Mouse (Mus musculus): ENCODE results near the gene Jak2. TPM values are rescaled to one million over a fixed set of nuclear protein-coding genes. Genes with fewer than 3 reads are reported as not detected.

The Jak2 gene
- polyA plus RNA-seq (2014; fragmentation: Nextera tagmentation; extraction: Ambion mirVana): 12.3 and 14.9 TPM in 2 replicates

DNA sequence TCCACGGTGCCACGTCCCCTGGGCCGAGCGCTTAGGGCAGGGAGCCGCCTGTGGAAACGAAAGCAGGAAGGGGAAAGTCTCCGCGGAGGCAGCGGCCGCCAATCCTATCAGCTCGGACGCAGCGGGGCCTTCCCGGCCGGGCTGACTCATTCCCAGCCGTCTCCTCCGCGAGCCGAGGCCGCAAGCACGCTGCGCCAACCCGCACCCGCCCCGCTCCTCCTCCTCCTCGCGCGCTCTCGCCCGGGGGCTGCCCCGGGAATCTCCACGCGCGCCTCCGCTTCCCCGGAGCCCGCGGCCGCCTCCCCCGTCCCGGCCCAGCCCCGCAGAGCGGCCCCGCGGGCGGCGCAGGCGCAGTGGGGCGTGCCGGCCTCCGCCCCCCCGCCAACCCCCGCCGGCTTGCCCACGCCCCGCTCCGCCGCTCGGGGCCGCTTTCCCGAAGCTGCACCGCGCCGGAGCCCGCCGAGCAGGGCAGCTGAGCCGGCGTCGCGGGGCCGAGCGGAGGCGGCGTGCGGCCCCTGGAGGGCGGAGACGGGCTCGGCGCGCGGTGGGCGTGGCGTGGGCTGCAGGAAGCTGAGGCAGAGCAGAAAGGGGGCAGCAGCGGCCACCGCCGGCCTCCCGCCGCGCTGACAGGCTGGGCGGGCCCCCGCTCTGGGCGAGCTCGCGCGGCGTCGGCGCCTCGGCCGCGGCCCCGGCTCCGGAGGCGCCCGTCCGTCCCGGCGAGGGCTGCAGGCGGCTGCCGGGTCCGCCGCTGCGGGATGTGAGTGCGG lies at the start of gene Jak2:
TSS of gene Jak2 (plus strand) at position 638 of the 767 bp plus-strand sequence.
- DNase-seq (ENCODE audit: low spot score): peak; percentile 93
- H3K36me3 ChIP-seq (replicated peaks; ENCODE audit: control insufficient read depth, insufficient read depth, low read depth, low read length): no peaks in the 10 kb centered on the region
- H3K4me1 ChIP-seq (ENCODE audit: control insufficient read depth, insufficient read depth, low read length): no peaks in the 10 kb centered on the region
- peak within 1 kb of the TSS; percentile 87 for H3K4me2 ChIP-seq (ENCODE audit: low read depth, low read length)
- WGBS: under 1% methylated on average over 50 of the region's 114 CpGs
- H3K27me3 ChIP-seq (ENCODE audit: control insufficient read depth, insufficient read depth, low read length): no peaks in the 10 kb centered on the region
- peak; percentile 93 for ATAC-seq (replicated peaks; ENCODE audit: insufficient number of reproducible peaks, low FRiP score, low TSS enrichment, low read depth)
- H3K27ac ChIP-seq (replicated peaks; ENCODE audit: low read depth, low read length): peak within 1 kb of the TSS; percentile 95
- no peaks in the 10 kb centered on the region for H3K9me3 ChIP-seq (replicated peaks; ENCODE audit: control insufficient read depth, low read length)
- peak within 1 kb of the TSS; percentile 89 for H3K4me3 ChIP-seq (ENCODE audit: low read depth, low read length)
- H3K9ac ChIP-seq (replicated peaks; ENCODE audit: low read length): peak within 1 kb of the TSS; percentile 88

DNA sequence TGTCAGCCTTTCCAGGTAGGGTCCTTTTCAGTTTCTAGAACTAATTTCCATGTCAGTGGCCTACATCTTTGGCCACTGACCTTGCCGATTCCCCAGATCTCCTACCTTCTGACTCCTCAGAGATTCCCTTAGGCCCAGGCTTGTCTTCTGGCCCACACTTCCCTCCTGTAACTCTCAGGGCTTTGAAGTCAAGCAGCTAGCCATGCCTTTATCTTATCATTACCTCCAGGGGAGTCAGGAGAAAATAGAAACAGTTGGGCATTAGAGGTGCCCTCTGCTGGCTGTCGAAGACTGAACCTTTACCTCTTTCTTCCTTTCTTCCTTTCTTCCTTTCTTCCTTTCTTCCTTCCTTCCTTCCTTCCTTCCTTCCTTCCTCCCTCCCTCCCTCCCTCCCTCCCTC lies 48.3 kb upstream of the Jak2 start:
- H3K9ac ChIP-seq (replicated peaks; ENCODE audit: low read length): no peak overlapping the region
- no peak overlapping the region for H3K4me3 ChIP-seq (ENCODE audit: low read depth, low read length)
- 69% methylated on average over 2 of the region's 2 CpGs for WGBS
- H3K9me3 ChIP-seq (replicated peaks; ENCODE audit: control insufficient read depth, low read length): no peaks in the 10 kb centered on the region
- no peak overlapping the region for H3K27ac ChIP-seq (replicated peaks; ENCODE audit: low read depth, low read length)
- no peaks in the 10 kb centered on the region for H3K36me3 ChIP-seq (replicated peaks; ENCODE audit: control insufficient read depth, insufficient read depth, low read depth, low read length)
- ATAC-seq (replicated peaks; ENCODE audit: insufficient number of reproducible peaks, low FRiP score, low TSS enrichment, low read depth) (no peak), DNase-seq (ENCODE audit: low spot score) (no peak)
- H3K4me1 ChIP-seq (ENCODE audit: control insufficient read depth, insufficient read depth, low read length): no peaks in the 10 kb centered on the region
- no peak overlapping the region for H3K4me2 ChIP-seq (ENCODE audit: low read depth, low read length)
- H3K27me3 ChIP-seq (ENCODE audit: control insufficient read depth, insufficient read depth, low read length): no peaks in the 10 kb centered on the region

DNA sequence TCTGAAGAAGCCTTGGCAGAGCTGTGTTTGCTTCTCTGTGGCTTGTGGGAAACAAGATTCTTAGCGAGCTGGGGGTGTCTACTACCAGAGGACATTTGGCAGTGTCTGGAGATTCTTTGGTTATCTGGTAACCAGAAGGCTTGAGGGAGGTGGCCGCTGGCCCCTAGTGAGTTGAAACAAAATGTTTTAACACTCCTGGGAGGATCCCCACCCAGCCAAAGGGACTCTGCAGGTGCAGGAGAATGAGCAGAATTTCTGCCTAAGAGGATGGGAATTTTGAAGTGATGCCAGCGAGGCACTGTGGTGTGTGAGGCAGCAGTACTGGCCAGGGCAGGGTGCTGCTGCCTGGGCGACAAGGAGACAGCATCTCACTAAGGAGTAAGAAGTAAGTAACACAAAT lies 47.0 kb upstream of the Jak2 start:
- no peaks in the 10 kb centered on the region for H3K4me1 ChIP-seq (ENCODE audit: control insufficient read depth, insufficient read depth, low read length)
- no peak overlapping the region for H3K9ac ChIP-seq (replicated peaks; ENCODE audit: low read length)
- no peak for DNase-seq (ENCODE audit: low spot score)
- H3K27ac ChIP-seq (replicated peaks; ENCODE audit: low read depth, low read length): no peak overlapping the region
- ATAC-seq (replicated peaks; ENCODE audit: insufficient number of reproducible peaks, low FRiP score, low TSS enrichment, low read depth): no peak
- no peak overlapping the region for H3K4me2 ChIP-seq (ENCODE audit: low read depth, low read length)
- no peak overlapping the region for H3K4me3 ChIP-seq (ENCODE audit: low read depth, low read length)
- H3K27me3 ChIP-seq (ENCODE audit: control insufficient read depth, insufficient read depth, low read length): no peaks in the 10 kb centered on the region
- no peaks in the 10 kb centered on the region for H3K9me3 ChIP-seq (replicated peaks; ENCODE audit: control insufficient read depth, low read length)
- H3K36me3 ChIP-seq (replicated peaks; ENCODE audit: control insufficient read depth, insufficient read depth, low read depth, low read length): no peaks in the 10 kb centered on the region
- WGBS: 72% methylated on average over 4 of the region's 4 CpGs

DNA sequence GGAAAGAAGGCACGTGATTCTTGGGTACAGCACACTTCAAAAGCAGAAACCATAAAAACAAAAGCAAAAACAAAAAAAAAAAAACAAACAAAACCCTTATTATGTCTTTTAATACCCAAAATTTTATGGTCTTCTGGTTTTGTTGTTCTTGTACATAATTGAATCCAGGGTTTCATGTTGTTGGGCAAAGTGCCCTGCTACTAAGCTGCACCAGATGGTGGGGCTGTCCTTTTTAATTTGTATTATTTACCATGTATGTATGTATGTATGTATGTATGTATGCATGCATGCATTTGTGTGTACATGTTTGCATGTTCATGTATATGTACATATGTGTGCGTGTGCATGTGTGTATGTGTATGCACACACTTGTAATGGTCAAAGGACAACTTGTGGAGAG lies 46.4 kb upstream of the Jak2 start:
- Histone ChIP-seq H3K27ac (replicated peaks; ENCODE audit: low read depth, low read length) (no peak overlapping the region), H3K4me2 (ENCODE audit: low read depth, low read length) (no peak overlapping the region), H3K27me3 (ENCODE audit: control insufficient read depth, insufficient read depth, low read length) (no peaks in the 10 kb centered on the region), H3K4me1 (ENCODE audit: control insufficient read depth, insufficient read depth, low read length) (no peaks in the 10 kb centered on the region), H3K9ac (replicated peaks; ENCODE audit: low read length) (no peak overlapping the region), H3K9me3 (replicated peaks; ENCODE audit: control insufficient read depth, low read length) (no peaks in the 10 kb centered on the region), H3K36me3 (replicated peaks; ENCODE audit: control insufficient read depth, insufficient read depth, low read depth, low read length) (no peaks in the 10 kb centered on the region), H3K4me3 (ENCODE audit: low read depth, low read length) (no peak overlapping the region)
- WGBS: 78% methylated on average over 2 of the region's 2 CpGs
- DNase-seq (ENCODE audit: low spot score) (peak; percentile 26), ATAC-seq (replicated peaks; ENCODE audit: insufficient number of reproducible peaks, low FRiP score, low TSS enrichment, low read depth) (no peak)

DNA sequence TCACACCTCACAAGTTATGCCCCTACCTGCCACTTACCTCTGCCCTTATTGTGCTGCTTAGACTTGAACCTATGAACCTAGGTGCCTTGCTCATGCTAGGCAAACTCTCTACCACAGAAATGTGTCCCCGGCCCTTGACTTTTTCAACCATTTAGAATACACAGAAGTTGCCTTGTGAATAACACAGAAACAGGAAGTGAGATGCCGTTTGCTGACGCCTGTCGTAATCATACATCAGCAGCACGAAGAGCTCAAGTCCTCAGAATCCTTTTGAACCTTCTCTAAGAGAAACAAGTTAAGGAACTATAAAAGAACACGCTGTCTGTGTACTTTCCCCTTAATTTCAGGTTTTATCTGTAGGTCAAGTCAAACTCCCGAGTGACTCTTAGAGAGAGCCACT lies 41.7 kb upstream of the Jak2 start:
- Histone ChIP-seq H3K36me3 (replicated peaks; ENCODE audit: control insufficient read depth, insufficient read depth, low read depth, low read length) (no peaks in the 10 kb centered on the region), H3K9ac (replicated peaks; ENCODE audit: low read length) (no peak overlapping the region), H3K27ac (replicated peaks; ENCODE audit: low read depth, low read length) (no peak overlapping the region), H3K9me3 (replicated peaks; ENCODE audit: control insufficient read depth, low read length) (no peaks in the 10 kb centered on the region), H3K27me3 (ENCODE audit: control insufficient read depth, insufficient read depth, low read length) (no peaks in the 10 kb centered on the region), H3K4me3 (ENCODE audit: low read depth, low read length) (no peak overlapping the region), H3K4me1 (ENCODE audit: control insufficient read depth, insufficient read depth, low read length) (no peaks in the 10 kb centered on the region), H3K4me2 (ENCODE audit: low read depth, low read length) (no peak overlapping the region)
- no peak for ATAC-seq (replicated peaks; ENCODE audit: insufficient number of reproducible peaks, low FRiP score, low TSS enrichment, low read depth)
- WGBS: 87% methylated on average over 7 of the region's 7 CpGs
- DNase-seq (ENCODE audit: low spot score): no peak

DNA sequence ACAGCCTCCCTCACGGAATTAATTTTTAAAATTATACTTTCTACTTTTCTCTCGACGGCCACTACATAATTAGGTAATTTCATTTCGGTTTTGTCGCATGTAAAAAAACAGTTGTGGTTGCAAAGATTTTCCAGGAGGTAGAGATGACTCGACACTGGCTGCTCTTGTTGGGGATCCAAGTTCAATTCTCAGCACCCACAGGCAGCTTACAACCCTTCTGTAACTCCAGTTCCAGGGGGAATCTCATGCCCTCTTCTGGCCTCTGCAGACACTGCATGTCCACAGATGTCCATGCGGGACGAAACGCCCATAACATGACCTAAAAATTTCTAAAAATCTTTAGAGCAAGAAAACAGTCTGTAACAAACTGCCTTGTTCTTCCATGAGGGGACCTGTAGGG lies 41.3 kb upstream of the Jak2 start:
- Histone ChIP-seq H3K4me2 (ENCODE audit: low read depth, low read length) (no peak overlapping the region), H3K36me3 (replicated peaks; ENCODE audit: control insufficient read depth, insufficient read depth, low read depth, low read length) (no peaks in the 10 kb centered on the region), H3K27me3 (ENCODE audit: control insufficient read depth, insufficient read depth, low read length) (no peaks in the 10 kb centered on the region), H3K4me3 (ENCODE audit: low read depth, low read length) (no peak overlapping the region), H3K9ac (replicated peaks; ENCODE audit: low read length) (no peak overlapping the region), H3K4me1 (ENCODE audit: control insufficient read depth, insufficient read depth, low read length) (no peaks in the 10 kb centered on the region), H3K9me3 (replicated peaks; ENCODE audit: control insufficient read depth, low read length) (no peaks in the 10 kb centered on the region), H3K27ac (replicated peaks; ENCODE audit: low read depth, low read length) (no peak overlapping the region)
- 92% methylated on average over 9 of the region's 9 CpGs for WGBS
- ATAC-seq (replicated peaks; ENCODE audit: insufficient number of reproducible peaks, low FRiP score, low TSS enrichment, low read depth) (no peak), DNase-seq (ENCODE audit: low spot score) (no peak)

DNA sequence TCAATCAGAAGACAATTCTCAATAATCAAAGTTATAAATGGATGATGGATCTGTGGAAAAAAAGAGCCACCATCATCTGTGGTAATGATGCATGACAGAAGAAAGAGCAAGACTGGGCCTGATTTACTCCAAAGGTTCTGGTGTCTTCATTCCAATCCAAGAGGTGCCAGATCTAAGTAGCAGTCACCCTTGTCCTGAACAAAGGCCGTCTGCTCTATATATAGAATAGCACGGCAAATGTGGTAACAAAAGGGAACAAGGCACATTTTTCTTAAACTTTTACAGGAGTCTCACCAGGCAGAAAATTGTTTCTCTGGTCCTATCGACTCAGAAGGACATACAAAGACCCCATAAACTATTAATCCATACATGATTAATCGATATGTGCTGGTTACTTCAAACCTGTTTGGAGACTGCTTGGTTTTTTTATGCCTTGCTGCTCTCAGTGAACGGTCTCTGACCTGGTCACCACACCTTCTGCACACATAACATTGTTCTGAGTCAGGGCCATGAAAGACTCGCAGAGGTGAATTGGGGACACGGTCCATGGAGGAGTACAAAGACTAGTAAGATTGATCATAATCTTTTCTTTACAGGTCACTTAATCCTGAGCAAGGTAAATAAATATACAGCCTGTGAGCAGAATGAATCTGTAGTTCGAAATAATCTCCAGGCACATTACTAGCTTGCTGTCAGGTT lies 35.7 kb upstream of the Jak2 start:
- ATAC-seq (replicated peaks; ENCODE audit: insufficient number of reproducible peaks, low FRiP score, low TSS enrichment, low read depth) (no peak), DNase-seq (ENCODE audit: low spot score) (no peak)
- H3K27ac ChIP-seq (replicated peaks; ENCODE audit: low read depth, low read length): no peak overlapping the region
- no peak overlapping the region for H3K4me3 ChIP-seq (ENCODE audit: low read depth, low read length)
- H3K9me3 ChIP-seq (replicated peaks; ENCODE audit: control insufficient read depth, low read length): no peaks in the 10 kb centered on the region
- no peaks in the 10 kb centered on the region for H3K36me3 ChIP-seq (replicated peaks; ENCODE audit: control insufficient read depth, insufficient read depth, low read depth, low read length)
- H3K4me1 ChIP-seq (ENCODE audit: control insufficient read depth, insufficient read depth, low read length): no peaks in the 10 kb centered on the region
- H3K9ac ChIP-seq (replicated peaks; ENCODE audit: low read length): no peak overlapping the region
- H3K4me2 ChIP-seq (ENCODE audit: low read depth, low read length): no peak overlapping the region
- H3K27me3 ChIP-seq (ENCODE audit: control insufficient read depth, insufficient read depth, low read length): no peaks in the 10 kb centered on the region
- WGBS: 73% methylated on average over 8 of the region's 8 CpGs

DNA sequence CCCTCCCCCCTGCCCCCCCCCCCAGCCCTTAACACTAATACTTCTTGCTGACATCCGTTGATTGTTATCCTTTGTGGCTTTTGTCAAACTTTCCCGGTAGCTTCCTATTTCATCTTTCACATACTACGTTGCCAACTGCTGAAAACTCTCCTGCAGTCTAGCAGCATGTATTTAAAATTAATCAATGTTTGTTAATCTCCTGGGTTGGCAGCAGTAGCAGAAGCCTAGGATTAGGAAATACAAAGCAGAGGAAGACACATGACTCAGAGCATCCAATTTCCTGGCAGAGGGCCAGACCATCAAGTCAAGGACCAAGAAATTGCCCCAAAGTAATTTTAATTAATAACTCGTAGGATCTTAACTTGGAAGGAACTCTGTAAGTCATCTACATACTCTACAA lies 29.8 kb upstream of the Jak2 start:
- Histone ChIP-seq H3K27me3 (ENCODE audit: control insufficient read depth, insufficient read depth, low read length) (no peaks in the 10 kb centered on the region), H3K4me1 (ENCODE audit: control insufficient read depth, insufficient read depth, low read length) (no peaks in the 10 kb centered on the region), H3K27ac (replicated peaks; ENCODE audit: low read depth, low read length) (no peak overlapping the region), H3K36me3 (replicated peaks; ENCODE audit: control insufficient read depth, insufficient read depth, low read depth, low read length) (no peaks in the 10 kb centered on the region), H3K9ac (replicated peaks; ENCODE audit: low read length) (no peak overlapping the region), H3K4me2 (ENCODE audit: low read depth, low read length) (no peak overlapping the region), H3K4me3 (ENCODE audit: low read depth, low read length) (no peak overlapping the region), H3K9me3 (replicated peaks; ENCODE audit: control insufficient read depth, low read length) (no peaks in the 10 kb centered on the region)
- 83% methylated on average over 4 of the region's 4 CpGs for WGBS
- no peak for ATAC-seq (replicated peaks; ENCODE audit: insufficient number of reproducible peaks, low FRiP score, low TSS enrichment, low read depth)
- no peak for DNase-seq (ENCODE audit: low spot score)

Data from embryonic facial prominence, embryonic 11.5 days (tissue).